Mouse (Mus musculus) ovary, adult 18-20 months (tissue): ENCODE measurements around the gene Hoxa10.

Source experiments
- DNase-seq: peaks from one replicate; pipeline ENCODE4 v3.0.0; 2022; ENCODE audit warnings: low spot score, mixed read lengths

Gene Hoxa10

DNA sequence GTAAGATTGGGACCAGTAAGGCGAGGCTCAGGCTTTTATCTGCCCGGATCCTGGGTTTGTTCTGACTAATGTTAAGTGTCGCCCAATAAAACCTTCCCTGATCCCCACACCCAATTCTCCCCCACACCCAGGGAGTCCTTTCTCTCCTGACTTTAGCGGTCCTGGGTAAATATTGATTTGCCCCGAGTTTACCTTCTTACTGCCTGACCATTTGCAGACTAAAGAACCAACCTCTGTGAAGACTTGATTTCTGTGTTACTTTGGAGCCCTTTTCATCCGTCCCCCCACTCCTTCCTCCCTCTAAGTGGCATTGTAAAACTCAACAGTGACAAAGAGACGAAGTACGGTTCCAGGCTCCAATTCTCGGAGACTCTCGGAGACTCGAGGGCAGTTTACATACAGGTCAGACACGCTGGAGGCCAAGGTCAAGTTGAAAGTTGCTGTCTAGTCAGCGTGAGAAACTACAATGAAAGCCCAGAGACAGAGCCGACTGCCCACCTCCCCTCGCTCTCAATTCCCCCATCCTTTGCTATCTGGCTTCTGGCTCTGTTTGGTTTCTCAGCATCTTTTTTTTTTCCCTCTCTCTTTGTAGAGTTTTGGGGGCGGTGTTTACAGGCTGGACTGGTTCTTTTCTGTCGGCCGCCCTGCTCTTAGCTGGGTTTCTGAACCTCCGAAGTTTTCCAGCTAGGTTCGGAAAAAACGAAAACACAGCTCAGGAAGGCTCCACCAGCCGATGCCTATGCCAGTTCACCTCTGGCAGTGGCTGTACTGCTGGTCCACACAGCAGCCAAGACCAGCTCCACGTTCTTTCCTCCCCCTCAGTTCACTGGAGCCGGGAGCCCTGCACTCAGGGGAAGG is 22.0 kb upstream of the Hoxa10 start:
- no peak for DNase-seq

DNA sequence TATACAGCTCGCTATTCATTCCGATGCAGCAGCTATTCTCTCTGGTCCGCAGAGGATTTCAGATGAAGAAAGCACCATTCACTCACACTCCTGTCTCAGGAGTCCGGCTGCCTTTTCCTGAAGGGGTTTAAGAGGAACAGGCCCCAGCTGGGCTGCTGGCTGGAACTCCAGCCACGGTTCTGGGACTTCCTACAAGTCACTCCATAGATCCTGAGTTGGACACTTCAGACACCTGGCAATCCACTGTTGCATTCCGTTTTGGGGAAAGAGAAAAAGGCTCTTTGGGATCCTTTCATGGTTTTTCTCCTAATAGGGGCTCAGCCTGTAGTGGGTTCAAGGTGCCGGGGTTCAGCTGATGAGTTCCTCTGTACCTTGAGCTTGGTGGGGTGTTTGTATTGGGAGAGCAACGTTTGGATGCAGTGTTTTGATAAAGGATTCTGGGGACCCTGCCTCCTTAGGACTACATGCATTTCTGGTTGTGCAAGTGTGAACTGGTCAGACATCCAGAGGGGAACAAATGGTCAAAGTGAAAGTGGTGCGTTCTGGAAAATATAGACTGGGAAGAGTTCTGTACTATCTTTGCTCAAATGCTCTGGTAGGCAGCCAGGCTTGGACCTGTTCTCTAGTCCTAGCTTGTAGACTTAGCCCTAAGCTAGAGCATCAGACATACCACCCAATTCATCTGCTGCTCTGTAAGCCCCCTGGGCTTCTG is 21.3 kb upstream of the Hoxa10 start:
- DNase-seq, result no peak

DNA sequence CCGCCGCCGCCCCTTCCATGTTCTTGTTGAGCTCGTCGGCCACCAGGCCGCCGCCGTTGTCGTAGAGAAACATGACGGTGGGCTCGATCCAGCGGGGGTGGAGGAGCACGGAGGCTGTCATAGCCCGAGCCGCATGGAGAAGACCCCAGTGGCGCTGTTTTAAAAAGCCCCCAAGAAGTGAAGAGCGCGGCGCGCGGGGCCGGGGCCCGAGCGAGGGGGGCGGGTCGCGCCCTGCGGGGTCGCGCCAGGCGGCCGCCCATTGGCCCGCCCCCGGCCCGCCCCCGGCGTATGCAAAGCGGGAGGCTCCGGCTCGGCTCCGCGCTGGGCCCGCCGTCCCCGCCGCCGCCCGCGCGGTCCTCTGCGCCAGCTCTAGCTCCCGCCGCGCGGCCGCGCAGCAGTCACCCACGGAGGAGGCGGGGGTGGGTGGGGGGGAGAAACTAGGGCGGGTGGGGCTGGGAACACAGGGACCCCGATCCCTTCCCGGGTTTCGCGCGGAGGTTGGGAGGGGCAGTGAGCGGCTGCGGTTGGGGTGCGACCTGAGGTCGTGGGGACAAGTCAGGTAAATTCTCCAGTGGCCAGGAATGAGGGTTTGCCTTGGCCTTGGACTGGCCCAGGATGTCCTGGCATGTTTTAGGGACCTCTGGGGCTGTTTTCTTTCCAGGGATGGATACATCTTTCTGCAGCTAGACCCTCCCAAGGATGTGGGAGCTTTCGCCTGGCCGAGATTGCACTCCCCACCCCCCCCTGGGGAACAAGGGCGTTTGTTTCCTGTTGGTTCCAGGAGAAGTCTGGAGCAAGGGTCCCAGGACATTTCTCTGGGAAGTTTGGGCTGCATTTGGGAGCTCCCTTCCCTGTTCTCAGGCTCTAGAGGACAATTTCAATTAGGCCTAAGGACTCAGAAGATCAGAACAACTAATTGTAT is 20.3 kb upstream of the Hoxa10 start, which contains the start of gene Hoxa13:
Hoxa13 (minus strand) TSS at position 227 of the 922 bp plus-strand sequence.
- no peak for DNase-seq

DNA sequence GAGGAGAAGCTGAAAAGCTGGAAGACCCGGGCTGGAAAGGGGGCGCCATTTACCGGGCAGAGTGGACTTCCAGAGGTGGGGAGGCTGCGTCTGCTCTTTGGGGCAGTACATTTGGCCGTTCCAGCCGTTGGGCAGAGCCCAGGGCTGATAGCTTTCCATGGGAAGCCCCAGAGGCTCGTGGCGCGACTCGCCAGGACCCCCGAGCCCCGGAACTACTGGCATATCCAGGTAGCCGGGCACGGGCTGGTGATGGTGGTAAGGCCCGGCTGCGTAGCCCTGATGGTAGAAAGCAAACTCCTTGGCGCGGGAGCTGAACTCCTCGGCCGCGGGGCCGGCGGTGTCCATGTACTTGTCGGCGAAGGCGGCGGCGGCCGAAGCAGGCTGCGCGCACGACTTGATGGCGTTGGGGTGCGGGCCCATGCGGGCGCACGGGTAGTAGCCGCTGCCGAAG is 19.2 kb upstream of the Hoxa10 start:
- no peak for DNase-seq

DNA sequence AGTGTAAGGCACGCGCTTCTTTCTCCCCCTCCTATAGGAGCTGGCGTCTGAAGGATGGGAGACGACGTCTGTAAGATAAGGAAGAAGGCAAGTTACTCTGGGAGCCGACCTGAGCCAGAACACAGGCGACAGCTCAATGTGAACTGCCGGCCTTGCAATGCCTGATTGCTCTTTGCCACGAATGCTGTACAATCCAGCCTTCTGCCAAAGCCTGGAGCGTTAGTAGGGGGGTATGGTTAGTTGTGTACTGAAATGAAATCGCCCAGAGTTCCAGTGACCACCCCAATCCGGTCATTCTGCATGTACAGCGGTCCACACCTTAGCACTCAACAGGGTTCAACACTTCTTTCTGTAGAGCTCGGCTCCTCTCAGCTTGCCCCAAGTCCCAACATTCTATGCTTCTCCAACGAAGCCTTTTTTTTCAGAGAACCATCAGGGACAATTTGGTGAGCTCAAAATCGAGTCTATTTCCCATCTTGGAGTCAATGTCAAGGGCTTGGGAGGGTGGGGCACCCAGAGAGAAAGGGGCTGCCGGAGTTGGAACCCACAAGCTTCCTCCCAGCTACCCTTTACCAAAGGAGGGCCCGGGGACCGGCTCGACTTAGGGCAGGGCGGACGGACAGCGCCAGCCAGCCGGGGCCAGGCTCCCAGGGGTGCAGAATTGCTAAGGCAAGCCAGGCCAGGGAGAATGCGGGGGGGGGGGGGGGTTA is 18.6 kb upstream of the Hoxa10 start:
- DNase-seq, result no peak

DNA sequence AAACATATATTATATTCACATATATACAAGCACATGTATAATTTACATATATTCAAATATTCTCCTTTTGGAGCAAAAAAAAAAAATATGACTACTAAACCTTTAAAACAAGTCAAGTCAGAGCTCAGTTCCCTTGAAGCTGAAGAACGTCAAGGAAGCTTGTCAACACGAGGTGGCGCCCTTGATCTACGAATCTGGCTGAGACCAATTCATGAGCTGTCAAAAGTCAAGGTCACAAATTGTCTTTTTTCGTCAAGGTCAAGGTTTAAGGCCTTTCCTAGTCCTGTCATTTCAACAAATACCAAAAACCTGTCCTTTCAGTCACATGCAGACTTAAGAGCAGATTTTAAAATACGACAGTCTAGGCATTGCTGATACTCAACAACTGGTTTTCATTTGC is 16.3 kb upstream of the Hoxa10 start:
- no peak for DNase-seq

DNA sequence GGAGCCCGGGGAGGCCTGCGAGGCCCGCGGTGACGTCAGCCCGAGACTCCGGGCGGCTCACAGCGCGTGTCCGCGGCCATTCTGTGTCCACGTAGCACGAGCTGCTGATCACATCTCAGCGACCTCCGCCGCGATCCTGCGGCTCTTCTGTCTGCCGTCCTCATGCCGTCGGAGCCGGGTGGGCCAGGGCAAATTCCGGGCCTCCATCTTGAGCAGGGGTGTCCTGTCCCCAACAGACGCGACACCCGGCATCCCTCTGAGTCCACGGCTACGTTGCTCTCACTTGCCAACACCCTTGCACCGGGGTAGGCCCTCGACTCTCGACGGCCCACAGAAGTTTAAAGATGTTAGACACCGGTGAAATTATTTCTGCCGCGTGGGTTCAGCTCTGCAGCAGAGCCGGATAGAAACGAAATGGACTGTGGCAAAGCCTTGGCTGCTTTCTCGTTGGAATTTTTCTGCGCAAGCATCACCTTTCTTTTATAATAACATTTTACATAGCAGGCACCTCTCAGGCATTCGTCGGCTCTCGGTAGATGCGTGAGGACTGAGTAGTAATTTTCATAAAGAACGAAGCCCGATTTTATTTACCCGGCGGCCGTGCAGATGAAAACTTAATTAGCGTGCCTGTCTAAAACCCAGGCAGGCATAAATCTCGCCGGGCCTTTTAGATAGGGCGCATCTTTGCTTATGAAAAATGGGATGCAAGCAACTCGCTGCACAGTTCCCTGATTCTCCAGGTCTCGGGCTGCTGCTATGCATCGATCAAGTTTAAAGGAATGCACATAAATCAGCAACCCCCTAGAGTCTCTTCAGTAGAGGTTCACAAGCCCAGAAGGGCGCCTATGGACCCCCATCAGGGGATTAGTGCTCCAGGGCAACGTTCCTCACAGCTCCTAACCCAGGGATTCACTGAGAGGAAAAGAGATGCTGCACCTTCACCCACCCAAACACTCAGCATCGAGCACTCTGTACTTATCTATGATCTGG is 13.2 kb upstream of the Hoxa10 start:
- DNase-seq, result no peak

DNA sequence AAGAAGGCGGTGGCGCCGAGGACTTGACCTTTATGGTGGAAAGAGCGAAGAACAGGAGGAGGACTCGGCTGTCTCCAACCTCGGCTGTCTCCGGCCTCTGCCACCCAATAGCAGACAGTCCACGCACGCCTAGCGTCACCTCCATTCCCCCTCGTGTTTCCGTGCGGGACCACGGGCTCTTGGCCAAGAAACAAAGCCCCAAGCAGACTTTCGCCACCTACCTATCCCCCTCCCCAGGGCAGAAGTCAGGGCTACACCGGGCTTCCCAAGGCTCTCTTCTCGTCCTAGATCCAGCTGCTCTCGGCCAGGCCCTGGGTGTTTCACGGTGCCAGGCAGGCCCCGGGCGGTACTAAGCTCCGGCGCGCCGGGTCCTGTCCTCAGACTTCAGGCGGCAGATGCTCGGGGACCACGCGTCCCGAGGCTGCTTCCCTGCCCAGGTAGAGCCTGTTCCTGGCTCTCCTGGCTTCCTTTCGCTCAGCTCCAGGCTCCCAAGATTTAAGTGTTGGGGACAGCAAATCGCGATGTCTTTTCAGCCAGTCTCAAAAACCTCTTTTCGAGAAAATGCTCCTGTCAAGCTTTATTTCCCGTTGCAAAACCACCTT is 12.2 kb upstream of the Hoxa10 start:
- DNase-seq, result no peak

DNA sequence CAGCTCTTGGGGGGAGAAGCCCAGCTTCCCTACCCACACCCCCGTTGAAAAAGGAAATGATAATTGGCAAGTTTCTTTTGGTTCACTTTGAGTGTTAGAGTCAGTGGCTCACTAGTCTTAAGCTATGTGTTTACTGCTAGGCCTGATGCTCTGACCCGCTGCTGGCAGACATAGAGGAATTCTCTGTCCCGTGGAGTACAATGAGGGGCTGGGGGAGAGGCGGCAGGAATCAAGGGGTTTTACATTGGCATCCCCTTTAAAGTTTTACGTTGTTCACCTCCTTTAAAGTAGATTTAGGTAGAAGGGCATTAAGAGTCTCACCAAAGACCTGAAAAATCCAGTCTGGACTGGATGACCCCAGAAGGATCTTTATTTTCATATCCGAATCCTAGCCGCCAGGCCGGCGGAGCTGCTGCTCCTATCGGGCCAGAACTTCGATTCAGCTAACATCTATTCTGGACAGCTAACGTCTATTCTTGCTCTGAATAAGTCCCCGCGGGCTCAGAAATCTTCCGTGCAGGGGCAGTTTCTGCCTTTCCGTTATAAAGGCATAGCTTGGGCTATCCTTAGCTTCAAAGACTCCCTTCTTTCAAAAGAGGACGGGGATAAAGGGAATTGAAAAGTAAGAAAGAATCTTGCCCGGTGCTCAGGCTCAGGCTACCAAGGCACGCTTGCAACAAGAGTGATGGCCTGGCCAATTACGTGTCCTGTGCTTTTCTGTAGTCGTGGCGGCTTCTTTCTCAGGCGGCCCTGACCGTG is 11.5 kb upstream of the Hoxa10 start:
- DNase-seq, result no peak

DNA sequence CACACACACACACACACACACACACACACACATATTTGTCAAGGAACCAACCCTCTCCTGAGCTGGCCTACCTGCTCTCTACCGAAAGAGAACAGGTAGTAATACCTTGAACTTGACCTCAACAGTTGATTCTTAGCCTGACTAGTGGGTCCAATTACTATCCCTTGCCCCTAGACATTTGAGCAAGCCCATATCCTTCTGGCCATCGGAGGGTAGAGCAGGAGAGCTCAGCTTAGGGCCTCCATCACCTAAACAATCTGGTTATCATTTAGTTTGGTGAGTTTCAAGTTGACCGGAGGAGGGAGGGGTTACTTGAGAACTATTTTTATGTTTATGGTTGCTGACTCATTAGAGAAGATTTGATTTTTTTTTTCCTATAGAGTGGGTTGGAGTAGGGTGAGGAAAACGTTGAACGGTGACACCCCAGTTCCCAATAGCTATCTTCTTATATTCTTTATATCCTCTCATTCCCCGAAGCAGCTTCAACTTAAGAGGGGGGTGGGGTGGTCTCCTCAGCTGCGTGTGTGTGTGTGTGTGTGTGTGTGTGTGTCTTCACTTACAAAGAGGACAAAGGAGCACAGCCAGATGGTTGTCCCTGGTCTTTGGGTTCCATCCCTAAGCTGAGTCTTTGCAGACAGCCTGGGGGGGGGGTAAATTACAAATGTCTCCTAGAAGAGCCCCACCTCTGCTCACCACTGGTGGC is 10.7 kb upstream of the Hoxa10 start:
- DNase-seq, result no peak

DNA sequence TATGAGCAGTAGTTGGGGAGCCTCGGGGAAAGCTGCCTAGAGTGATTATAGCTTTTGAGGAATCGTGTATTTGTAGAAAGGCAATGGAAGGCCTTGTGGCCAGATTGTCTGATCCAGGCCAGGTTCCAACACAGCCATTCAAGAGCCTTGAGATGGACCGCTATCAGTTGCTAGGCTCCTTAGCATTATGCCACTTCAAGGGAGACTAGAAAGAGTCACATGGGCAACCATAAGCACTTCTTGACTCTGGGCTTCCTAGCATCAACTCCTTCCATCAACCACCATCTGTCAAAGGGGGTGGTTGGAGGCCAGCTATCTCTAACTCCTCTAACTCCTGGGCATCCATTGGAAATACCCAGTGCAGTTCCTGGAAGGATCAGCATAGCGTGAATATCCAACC is 9.2 kb upstream of the Hoxa10 start:
- DNase-seq, result no peak

DNA sequence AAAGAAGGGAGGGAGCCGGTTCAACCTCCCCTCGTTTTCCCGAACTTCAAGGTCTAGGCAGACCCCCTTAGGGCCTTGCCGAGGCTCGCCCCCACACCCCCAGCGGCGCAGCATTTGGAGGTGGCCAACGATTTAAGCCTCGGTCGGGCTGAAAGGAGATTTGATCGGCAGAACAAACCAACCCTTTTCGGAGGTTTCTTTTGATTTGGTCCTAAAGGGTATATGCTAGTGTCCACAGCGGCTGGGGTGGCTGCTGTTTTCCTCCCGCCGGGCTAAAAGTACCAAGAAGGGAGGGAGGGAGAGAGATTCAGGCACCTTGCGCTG is 8.7 kb upstream of the Hoxa10 start:
- DNase-seq, result no peak

DNA sequence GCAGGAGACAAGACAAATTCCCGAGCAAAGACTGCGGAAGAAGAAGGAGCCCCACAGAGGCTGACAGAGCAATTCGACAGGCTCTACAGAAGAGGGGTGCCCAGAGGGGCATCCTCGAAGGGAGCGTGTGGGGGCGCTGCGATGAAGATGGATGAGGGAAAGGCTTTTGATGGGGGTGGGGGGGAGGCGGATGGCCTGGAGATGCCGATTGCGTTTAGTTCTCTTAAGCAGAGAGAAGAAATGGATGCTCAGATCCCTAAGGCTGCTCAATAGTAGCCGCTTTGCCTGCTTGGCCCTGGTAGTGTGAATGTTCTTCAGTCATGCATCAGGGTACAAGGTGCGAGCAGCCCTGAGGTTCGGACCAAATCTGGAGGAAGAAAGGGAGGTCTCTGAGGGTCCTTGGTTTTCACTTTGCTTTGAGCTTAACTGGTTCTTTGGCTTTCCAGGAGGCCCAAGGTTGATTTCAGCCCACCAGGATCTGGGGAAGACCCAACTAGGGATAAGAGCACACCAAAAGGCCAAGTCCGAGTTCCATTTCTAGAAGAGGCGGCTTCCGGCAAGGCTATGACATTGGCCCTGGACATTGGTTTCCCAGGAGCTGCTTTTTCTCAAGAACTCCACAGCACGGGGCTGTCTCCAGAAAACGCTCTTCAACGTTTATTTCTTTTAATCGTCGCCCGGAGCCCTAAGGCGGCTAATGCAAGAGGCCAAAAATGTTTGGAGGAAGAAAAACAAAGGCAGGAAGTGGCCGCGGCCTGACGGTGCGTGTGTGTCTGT is 8.2 kb upstream of the Hoxa10 start:
- no peak for DNase-seq

DNA sequence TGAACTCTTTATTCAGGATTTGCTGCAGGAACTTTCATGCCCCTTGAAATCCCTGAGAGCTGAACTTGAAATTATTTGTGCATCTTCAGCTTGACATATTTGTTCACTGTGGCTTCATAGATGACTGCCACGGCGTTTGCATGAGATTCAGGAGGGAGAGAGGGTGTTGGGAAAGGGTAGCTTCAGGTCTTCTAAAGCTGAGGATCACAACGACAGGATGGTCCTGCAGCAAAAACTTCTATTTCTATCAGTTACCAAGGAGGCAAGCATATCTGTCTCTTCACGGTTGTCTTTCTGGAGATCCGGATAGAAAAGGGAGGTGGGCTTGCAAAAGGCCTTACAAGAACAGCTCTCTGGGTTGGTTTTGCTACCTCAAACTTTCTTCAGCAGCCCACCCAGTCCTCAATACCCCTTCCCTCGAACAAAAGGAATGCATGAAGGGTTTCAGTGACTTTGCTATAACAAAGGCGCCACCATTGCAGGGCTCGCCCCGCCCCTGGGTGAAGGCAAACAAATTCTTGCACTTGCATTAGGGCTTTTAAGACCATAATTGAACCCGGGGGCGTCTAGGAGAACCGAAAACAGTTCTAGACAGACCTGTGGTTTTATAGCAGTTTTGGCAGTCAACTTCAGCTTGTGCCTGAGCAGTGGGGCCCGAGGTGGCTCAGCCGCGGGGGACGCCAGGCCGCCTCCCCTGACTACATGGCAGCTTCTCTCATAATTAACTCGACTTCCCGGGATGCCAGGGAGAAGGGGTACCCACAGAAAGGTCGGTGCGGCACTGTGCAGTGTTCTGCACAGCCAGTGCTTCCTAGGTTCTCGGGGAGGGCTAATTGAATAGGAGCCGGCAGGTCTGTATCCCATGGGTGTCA is 7.3 kb upstream of the Hoxa10 start:
- DNase-seq, result no peak

DNA sequence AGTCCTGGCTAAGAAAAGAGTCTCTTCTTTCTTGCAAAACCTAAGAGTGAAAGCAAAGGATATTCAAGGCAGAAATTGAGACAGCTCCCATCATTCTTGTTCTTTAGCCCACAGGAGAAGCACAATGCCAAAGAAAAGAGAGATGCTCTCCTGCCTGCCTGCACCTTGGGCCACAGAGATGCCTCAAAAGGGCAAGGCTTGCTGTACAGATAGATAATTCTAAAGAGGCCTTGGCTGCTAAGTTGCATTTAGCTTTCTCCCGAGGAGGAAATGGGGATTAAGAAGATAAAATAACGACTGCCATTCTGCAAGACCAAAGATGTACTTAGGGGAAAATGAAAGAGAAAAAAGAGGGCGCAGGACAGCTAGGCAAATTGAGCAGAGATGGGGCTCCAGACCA is 6.3 kb upstream of the Hoxa10 start:
- no peak for DNase-seq

DNA sequence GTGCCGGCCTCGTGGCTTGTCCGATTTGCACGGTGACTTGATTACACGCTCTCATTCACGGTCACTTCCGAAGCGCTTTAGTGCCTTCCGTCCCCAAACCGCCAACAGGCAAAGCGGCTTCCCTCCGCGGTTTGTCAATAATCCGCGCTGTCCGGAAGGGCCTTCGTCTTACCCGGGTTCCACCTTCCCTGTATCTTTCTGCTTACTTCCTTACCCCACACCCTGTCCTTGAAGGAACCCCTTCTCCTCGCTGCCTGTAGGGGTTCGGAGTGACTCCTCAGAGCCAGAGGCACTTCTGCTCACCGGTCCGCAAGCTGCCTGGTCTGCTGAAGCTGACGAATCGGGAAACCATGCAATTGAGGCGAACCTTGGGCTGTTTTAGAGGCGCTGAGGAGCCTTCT is 5.7 kb upstream of the Hoxa10 start:
- no peak for DNase-seq

DNA sequence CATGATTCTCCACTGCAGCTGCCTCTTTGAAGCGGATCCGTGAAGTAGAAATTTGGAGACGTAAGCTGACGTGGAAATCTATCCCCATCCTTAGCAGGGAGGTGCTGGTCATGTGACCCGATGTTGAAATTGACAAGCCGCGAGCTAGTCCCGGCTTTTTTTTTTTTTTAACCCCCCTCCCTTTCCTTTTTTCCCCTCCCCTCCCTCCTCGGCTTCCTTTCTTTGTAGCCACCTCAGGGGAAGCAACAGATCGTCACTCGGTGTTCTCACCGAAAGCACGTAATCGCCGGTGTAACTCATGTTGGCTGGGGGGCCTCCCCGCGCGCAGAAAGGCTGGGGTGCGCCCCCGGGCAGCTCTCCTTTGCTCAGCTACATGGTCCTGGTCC is 5.1 kb upstream of the Hoxa10 start, which contains the start of gene Hoxa11:
Hoxa11 (minus strand) TSS at position 54 of the 386 bp plus-strand sequence.
- no peak for DNase-seq
